Mouse (Mus musculus): ENCODE measurements at regions not wholly inside any gene's neighbourhood (a gene's known extent, or its start where the extent isn't known, plus 50 kb on each side); places are given as distances from the start of the nearest gene placed in this dataset.

DNA sequence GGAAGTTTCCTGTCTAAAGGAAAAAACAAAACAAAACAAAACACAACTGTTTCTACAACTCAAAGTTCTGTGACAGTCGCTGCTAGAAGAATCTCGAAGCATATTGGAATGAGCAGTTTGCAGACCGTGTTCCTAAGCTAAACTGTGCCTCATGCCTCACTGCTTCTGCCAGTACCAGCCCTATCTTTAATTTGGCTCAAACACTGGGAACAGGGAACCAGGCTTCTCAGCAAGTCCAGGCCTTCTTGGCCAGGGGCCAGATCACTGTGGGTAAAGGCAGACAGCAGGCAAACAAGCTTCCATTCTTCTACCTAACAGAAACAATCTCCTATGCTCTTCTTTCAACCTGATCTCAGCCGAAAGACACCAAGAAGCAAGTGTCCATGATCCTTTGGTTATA lies 56.5 kb downstream of the Tmsb4x start:
- peak; percentile 29 to 67 for DNase-seq (ENCODE audit: low spot score in 2 of 2)

DNA sequence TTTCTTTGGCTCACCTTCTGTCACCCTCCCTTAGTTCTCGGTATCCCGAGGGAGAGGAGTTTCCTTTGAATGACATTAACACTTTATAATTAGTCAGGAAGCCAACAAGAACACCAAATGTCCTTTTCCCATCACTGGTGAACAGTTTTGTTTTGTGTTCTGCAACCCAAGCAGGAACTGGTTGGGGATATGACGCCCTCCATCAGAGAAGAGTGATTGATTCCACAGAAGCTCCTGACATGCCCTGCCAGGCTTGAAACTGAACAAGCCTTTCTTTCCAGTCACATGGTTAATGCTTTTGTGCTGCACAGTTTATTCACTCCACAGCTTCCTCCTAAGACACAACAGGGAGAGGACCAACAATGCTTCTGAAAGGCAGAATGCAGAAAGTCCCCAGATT lies 57.8 kb downstream of the Tmsb4x start:
- no peak for DNase-seq (ENCODE audit: low spot score in 2 of 2)

DNA sequence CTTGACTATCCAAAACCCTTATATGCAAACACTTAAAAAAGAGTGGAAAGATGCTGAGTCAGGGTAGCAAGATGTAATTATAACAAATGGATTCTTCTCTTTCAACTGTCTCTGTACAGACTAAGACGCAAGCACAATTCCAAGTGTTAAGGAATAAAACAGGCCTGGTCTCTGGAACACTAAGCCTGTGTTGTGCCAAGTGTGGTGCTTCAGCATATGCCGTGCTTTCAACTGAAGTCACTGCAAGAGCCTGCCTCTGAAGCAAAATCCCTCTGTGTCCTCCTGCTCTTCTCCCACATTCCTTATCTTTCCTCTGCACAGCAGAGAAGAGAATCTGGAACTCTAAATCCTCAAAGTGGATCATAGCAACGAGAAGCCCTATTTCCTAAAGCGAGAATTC lies 59.7 kb downstream of the Tmsb4x start:
- no peak for DNase-seq (ENCODE audit: low spot score in 2 of 2)

DNA sequence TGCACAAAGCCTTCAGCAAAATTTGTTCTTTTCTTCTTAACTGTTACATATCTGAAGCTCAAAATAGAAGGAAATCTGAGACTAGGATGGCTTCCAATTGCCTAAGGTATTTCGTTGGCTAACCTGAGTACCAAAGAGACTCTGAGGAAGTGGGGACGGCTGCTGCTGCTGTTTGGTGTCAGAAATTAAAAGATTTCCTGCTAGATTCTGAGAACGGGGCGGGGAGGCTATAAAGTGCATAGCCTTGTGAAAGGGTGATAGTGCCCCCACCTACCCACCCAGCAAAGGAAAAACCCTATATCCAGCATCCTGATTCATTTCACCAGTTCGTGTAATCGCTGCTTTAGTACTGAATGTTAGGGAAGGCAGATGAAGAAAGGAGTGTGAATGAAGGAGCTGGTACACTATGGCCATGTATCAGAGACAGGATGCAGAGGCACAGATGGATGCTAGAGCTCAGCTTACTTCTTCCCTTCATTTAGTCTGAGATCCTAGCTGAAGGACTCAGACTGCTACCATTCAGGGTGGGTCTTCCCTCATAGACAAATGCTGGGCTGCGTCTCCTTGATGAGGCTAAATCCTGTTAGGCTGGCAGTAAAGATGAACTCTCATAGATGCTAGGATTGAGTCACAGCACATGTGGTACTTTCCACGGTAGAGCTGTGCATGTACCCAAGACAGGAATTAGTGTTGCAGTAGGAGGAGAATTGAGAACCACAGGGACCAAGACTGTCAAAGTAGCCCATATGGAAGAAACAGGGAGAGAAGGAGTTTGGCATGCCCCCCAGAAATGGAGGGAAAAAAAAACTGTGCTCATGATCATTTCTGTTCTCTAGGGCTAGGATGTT lies 62.4 kb downstream of the Tmsb4x start:
- DNase-seq (ENCODE audit: low spot score in 2 of 2): no peak

DNA sequence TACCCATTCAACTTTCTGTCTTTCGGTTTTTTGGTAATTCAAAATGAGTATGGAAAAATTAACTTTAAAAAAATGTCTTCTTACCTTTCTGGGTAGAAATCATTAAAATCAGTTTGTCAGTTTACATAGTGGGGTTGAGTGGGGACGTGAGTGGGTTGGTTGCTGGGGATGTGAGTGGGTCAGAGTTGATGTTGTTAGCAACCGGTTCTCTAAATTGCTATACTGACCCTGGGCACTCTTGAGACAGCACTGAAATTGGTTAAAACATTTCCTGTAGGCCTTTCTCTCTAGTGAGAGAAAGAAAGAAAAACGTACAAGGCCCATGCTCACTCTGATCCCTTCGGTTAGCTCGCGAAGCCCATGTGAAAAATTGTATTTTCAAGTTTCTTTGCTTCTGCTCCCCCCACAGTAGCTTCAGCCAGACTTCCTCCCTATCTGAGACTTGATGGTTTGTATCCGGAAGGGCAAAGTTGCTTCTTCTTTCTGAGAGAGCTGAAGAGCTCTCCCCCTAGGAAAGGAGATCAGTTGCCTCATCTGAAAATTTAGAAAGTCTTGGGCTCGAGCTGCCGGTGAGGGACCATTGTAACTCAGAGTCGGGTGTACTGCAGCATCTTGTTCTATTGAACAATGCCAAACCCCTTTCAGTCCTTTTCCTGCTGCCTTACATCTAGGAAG lies 63.5 kb downstream of the Tmsb4x start:
- no peak for DNase-seq (ENCODE audit: low spot score in 2 of 2)

DNA sequence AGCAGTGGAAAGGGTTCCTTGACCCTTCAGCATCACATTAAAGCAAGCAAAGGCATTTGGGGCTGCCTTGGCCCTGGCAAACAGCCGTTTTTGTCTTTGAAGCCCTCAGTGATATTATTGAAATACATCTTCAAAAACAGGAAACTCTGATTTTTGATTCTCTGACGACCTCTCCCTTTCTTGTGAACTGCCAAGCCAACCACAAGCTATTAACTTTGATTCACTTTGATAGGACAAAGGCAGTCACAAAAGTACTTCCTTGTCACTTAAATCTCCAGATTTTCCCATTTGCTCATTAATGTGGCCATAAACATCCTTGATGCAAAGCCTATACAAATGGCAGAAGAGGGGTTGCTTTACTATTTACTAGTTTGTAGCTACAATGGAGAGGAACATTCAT lies 70.0 kb downstream of the Tmsb4x start:
- DNase-seq (ENCODE audit: low spot score in 2 of 2): no peak

DNA sequence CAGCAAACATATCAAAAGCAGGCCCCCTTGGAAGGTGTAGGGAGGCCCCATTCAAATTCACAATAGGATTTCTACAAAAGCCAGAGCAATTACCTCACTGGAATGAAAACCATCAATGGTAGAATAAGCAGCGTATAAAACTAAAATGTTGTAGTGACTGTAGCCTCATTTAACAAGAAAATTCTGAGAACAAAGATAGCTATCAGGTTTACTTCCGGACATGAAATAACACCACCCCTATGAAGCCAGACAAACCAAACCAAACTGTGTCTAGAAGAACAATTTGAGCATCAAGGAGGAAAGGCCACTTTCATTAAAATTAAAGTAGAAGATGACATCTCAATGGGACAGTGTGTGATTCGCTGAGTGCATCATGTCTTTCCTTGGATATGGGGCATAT lies 74.9 kb downstream of the Tmsb4x start:
- no peak for DNase-seq (ENCODE audit: low spot score in 2 of 2)

DNA sequence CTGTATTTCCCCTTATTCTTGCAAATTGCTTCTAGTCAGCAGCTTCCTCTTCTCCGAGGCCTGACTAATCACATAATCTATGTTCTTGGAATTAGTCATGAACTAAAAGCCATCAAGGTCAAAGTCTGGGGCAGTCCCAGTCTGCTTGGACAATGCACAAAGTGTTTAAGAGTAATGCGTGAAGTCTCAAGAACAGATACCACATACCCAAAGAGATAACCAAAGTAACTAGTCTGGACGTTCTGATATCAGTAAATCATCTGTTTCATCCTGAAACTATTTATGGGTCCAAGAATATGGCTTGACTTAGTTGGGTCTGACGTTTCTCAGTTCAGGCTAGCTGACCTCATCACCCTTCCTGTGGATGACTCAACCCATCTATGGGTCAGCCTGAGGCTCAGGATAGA lies 76.1 kb downstream of the Tmsb4x start:
- no peak for DNase-seq (ENCODE audit: low spot score in 2 of 2)

DNA sequence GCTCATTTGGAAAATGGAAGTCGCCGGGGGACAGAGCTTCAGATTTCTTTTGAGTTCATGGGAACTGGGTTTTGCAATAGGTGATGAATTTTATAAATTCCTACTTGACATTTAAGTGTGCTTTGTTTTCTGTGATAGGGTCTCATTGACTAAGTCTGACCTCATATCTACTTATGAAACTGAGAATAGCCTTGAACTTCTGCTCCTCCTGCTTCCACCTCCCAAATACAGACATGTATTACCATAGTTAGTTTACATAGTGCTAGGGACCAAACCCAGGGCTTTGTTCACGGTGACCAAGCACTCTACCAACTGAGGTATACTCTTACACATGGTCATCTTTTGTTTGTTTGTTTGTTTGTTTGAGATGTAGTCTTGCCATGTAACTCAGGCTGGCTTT lies 77.8 kb downstream of the Tmsb4x start:
- DNase-seq (ENCODE audit: low spot score in 2 of 2): no peak

DNA sequence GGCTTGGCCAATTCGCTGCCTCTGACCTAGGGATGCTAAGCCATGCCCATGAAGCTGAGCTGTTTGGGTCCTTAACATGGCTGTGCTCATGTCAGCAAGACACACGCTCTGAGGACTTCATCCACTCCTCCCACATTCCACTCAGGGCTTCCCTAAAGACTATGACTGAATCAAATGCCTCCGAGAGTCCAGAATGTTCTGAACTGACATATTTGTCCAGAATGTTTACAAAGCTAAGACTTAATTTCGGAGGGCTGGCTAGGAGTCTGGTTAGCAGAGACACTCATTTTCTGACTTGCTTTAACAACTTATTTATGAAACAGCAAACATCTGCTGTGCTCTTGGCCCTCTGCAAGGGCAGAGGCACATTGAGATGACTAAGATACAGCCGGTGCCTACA lies 78.5 kb downstream of the Tmsb4x start:
- DNase-seq (ENCODE audit: low spot score in 2 of 2): no peak

DNA sequence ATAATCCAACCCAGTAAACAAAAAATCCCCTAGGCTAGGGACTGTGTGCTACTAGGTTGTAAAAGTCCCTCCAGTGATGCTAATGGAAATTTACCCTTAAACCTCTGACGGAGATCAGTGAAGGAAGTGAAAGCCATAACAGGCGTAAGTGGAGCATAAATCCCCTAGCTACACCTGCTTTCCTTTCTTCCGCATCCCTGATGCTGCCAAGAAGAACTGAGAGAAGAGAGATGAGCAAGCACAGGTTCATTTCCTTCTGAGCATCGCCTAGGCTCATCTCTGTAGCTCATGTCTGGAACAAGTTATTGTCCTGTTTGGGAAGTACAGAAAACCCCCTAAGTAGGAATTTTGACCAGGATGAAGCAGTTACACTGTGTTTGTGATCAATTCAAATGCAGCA lies 89.8 kb downstream of the Tmsb4x start:
- no peak for DNase-seq (ENCODE audit: low spot score in 2 of 2)

DNA sequence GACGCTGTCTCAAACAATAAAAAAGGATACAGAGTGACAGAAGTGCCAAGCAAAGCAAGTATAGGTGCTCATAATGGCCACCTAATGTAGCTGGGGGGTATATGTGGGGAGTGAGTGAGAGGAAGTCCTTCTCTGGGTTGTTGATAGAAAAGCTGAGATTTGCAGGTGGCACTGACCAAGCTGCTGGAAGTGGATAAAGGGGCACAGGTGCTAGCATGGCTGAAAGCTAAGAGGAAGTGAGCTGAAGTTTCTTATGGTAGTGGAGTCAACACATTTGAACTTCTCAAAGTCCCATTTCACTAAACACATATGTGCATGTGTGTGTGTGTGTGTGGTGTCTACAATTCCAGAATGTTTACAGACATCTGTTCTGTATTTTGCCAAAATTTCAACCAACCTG lies 94.0 kb downstream of the Tmsb4x start:
- no peak for DNase-seq (ENCODE audit: low spot score in 2 of 2)

DNA sequence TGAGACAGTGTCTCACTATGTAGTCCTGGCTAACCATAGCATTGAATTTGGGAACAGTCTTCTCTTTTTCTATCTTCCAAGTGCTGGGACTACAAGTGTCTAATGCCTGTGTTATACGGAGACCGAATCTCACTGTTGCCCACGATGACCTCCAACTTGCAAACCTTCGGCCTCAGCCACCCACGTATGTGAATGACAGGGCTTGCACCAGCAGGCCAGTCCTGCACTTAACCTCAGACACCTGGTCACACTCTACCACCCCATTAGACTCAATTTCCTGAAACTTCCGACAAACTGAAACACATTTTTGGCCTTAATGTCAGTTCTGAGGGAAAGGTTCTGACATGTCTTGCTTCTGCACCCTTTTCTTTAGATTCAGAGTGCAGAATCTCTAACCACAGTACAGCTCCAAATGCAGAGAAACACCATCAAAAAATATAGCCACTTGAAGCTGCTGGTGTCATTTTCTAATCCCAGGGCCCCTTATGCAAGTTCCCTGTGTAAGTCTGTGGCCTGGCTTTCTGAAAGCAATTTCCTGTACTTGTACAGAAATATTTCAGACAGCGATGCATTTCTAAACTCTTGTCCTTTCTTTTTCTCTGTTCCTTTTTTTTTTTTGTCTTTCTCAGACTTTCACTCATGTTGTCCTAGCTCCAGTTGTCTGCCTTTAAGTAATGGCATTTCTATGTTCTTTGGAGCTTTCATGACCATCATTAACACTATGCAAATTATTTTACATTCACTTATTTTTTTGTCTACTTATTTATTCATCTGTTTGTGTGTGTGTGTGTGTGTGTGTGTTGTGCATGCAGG lies 97.8 kb downstream of the Tmsb4x start:
- DNase-seq (ENCODE audit: low spot score in 2 of 2): no peak

DNA sequence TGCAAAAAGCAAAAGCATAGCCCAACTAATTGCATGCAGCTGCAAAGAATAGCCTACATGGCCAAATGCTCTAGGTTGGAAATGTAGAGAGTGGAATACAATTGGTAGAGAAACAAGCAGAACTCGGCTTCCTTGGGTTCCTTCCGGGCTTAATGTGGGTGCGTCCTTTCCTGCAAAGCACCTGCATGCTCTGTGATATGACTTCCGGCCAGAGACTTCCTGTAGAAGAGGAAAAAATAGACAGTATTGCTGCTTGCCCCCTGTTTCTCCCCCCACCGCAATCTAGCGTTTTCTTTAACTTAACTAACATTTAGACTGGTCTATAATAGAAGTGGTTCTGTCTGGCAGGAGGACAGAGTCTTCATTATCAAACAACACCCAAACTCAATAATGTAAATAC lies 100.8 kb downstream of the Tmsb4x start:
- no peak for DNase-seq (ENCODE audit: low spot score in 2 of 2)

DNA sequence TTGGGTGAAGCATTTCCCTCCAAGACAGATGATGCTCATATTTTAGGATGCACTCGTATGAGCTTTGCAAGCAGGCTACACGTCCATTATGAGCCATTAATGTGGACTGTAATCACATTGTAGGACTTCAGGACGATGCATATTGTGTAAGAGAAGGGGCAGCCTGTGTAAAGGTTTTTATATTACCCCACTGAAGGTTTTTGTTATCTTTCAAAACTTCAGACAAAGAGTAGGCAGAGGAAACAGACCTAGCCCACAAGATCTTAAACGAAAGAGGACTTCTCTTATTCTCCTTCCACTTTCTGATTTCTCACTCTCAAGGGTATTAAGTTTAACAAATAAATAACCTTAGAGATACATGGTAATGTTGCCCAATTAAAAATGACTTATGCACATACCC lies 101.6 kb downstream of the Tmsb4x start:
- no peak for DNase-seq (ENCODE audit: low spot score in 2 of 2)

DNA sequence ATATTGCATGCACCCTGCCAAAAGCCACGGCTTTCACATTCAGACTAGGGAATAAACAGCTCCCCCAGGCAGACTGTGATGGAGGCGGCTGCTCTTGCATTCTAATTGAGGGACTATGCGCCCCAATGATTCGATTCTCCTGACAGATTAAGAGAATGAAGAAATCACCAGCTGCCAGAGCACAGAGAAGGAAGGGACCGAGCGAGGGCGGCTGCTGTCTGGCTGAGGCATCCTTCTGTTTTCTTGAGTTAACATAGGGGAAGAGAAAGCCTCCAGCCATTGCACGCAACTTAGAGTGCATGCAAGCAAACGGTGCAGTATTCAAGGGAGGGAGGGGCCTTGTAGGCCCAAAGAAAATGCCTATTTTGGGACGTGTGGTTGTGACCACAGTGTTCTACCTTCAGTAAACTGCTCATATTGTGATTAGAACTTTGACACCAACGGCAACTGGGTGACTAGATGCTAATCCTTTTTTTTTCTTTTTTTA lies 103.1 kb downstream of the Tmsb4x start:
- DNase-seq (ENCODE audit: low spot score in 2 of 2): peak in 1 of 2 experiments; percentile 3

DNA sequence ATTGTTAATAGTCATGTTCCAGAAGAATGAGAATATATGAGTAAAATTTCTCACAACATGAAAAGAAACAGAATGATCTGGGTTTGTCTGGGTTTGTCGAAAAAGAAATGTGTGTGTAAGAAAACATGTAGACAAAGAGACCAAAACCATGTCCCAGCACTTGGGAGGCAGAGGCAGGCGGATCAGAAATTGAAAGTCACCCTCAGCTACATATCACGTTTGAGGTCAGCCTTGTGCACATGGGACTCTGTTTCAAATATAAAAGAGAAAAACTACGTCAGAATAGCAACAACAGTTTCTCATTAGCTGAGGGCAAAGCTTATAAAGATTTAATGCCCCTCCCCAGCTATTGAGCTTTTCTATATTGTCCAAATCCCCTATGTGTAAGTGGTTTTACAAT lies 103.8 kb downstream of the Tmsb4x start:
- DNase-seq (ENCODE audit: low spot score in 2 of 2): no peak

DNA sequence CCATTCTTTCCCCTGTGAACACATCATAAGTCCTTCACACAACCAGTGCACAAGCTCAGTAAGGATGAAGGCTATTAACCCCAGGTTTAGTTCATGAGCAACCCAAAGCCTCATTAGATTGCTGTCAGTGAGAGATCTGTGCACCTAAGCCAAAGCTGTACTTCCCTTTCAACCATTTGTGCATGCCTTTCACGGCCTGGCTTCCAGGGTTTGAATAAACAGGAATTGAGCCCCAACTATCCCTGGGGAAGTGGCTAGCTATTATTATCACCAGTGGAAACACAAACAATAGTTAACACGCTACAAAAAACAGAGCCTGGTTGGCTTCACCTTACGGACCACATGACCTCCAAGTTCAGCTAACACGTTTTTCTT lies 104.9 kb downstream of the Tmsb4x start:
- no peak for DNase-seq (ENCODE audit: low spot score in 2 of 2)

DNA sequence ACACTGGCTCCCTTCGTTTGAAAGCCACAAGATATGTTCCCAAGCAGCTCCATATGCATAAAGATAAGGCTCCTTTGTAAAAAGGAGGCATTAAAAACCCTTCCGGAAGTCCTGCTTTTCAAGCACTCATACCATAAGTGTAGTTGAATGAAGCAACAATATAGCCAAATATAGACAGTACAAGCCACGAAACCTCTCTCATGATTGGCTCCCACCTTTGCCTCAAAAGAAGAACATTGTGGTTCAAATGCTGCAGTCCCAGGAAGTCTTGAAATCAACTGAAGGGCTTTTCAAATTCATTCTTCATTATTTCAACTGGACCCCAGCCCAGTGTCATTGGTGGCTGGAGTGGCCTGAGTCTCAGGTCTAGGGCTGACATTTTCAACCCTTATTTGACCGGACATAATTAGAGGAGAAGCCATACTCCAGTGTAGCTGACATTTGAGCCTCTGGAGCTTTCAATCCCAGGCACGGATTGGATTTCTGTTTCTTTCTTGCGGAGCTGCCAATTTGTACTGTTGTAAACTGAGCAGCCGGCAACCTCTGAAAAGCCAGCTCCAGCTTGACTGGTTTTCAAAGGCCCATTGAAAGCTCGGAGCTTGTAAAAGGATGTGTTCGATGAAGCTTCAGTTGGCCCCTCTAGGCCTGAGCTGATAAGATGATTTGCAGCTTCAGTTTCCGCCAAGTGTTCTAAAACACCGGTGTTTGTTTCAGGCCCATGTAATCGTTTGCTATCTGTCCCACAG lies 105.4 kb downstream of the Tmsb4x start:
- DNase-seq (ENCODE audit: low spot score in 2 of 2): no peak

DNA sequence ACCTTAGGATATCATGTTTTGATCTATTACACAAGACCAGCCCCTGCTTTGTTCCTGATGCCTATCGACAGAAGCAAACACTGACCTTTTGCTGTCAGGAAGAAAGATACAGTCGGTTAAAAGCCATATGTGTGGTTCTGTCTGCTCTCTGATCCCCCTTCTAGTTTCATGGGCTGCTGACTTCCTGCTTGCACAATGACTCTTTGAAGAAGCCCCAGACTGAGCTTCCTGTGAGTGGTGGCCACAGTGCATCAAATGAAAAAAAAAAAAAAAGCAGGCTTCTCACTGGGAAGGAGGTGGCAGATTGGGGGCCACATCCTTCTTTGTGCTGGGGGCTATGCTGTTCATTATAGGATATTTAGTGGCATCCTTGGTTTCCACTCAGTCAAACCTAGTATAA lies 107.2 kb downstream of the Tmsb4x start:
- DNase-seq (ENCODE audit: low spot score in 2 of 2): no peak

DNA sequence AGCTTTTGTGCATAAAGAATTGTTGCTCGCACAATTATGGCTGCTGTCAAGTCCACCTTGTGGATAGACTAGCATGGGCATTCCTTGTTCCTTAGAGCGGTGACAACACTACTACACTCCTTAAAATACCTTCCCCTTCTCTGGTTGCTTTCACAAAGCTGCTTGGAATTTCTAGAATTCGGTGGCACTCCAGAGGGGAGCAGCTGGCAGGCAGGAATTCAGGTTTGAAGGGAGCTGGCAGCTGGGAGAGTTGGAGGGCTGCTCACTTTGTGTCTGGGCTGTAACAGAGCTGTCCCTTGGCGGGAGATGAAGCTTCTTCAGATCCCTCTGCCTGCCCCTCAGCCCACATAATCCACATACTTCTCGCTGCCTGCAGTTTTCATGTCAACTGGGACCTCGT lies 109.7 kb downstream of the Tmsb4x start:
- DNase-seq (ENCODE audit: low spot score in 2 of 2): no peak

DNA sequence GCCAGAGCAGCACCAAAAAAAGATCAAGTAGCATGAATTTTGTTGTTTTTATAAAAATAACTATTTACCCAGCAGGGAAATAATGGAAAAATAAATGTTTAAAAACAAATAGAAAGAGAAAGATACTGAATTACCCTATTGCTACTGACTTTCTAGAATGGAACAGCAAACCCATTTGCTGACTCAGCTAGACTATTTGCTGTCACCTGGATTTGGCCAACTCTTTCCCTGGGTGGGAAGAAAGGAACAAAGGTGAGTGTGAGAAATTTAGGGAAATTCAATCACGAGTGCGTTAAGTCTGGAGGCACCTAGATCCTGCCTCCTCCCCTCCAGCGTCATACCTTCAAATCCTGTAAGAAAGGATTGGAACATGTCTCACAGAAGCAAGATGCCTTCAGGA lies 110.2 kb downstream of the Tmsb4x start:
- DNase-seq (ENCODE audit: low spot score in 2 of 2): no peak

All from cerebellum, postnatal 4 days (tissue).